Comparison of ENCODE assay signal across 9 mouse cellular contexts in genomic region chr15:96254356-96254755, GRCm38 (mm10). TPM values are rescaled to one million over a fixed set of nuclear protein-coding genes. Genes with fewer than 3 reads are reported as not detected.
DNase-seq lines count a peak whose midpoint lies in the region; ATAC-seq and TF ChIP-seq lines count a peak whose summit lies in the region.
"Had no signal": no experiment of that assay in that cellular context is flagged by ENCODE, and none has a peak within 500 bp of the region (broad histone marks: within the 10 kb centered on the region; RNA-seq: fewer than 3 reads in every experiment).

No protein-coding gene starts in this region.

- DNase-seq in heart, postnatal 36 days, result no peak
- peak; percentile 66 for DNase-seq in brain, embryonic 14.5 days (ENCODE audit: low read depth)
- peak; percentile 38 for DNase-seq in hindbrain, embryonic 10.5 days (ENCODE audit: low spot score)
- DNase-seq in midbrain, embryonic 11.5 days (ENCODE audit: low spot score, missing footprints), result peak; percentile 94
- no peak for DNase-seq in spleen, adult 12 weeks (ENCODE audit: low spot score)
- no peak for DNase-seq in layer of hippocampus, adult 9-10 months (ENCODE audit: low spot score)
- no peak for DNase-seq in gastrocnemius, postnatal 10 days

- no peak for TF ChIP-seq POLR2A in brain, embryonic 14.5 days (IDR thresholded peaks at IDR 0.05; ENCODE audit: borderline replicate concordance, extremely low read depth, insufficient read depth, insufficient read length, poor library complexity, severe bottlenecking)

- peak overlapping the region; percentile 54; the same call in 1 of the 2 replicates for H3K27ac ChIP-seq in heart, embryonic 13.5 days (replicated peaks)
- peak overlapping the region; percentile 60 for H3K27ac ChIP-seq in hindbrain, embryonic 10.5 days
- H3K27ac ChIP-seq in midbrain, embryonic 11.5 days (ENCODE audit: low read depth, low read length), result no peak overlapping the region

- ATAC-seq in heart, embryonic 13.5 days (ENCODE audit: extremely low read depth, insufficient number of reproducible peaks, low FRiP score, low TSS enrichment), result no peak
- peak; percentile 58; the same call in 1 of the 2 replicates for ATAC-seq in midbrain, embryonic 11.5 days (ENCODE audit: low FRiP score)

- under 1% methylated on average over 17 of the region's 17 CpGs for WGBS in heart, embryonic 13.5 days
- whole genome bisulfite sequencing in hindbrain, embryonic 10.5 days, result 2% methylated on average over 17 of the region's 17 CpGs
- 3% methylated on average over 17 of the region's 17 CpGs for WGBS in midbrain, embryonic 11.5 days

- H3K4me1 ChIP-seq in heart, embryonic 13.5 days, result peaks cover 16% of the 10 kb centered on the region
- peaks cover 18% of the 10 kb centered on the region for H3K4me1 ChIP-seq in hindbrain, embryonic 10.5 days (replicated peaks)
- H3K4me1 ChIP-seq in midbrain, embryonic 11.5 days (ENCODE audit: control insufficient read depth, insufficient read depth, low read length), result no peaks in the 10 kb centered on the region

- no peak for TF ChIP-seq CTCF in brain, embryonic 14.5 days (IDR thresholded peaks at IDR 0.05; ENCODE audit: borderline replicate concordance, extremely low read depth, insufficient read depth, insufficient read length)

- intact Hi-C loops in heart, postnatal 36 days (cut with DNase I), result no loop called here

- peak overlapping the region; percentile 71 for H3K4me2 ChIP-seq in heart, embryonic 13.5 days
- peak overlapping the region; percentile 44 for H3K4me2 ChIP-seq in midbrain, embryonic 11.5 days

- H3K27me3 ChIP-seq in heart, embryonic 13.5 days (replicated peaks), result no peaks in the 10 kb centered on the region
- no peaks in the 10 kb centered on the region for H3K27me3 ChIP-seq in hindbrain, embryonic 10.5 days (ENCODE audit: insufficient read depth, poor library complexity, severe bottlenecking)
- no peaks in the 10 kb centered on the region for H3K27me3 ChIP-seq in midbrain, embryonic 11.5 days (ENCODE audit: control insufficient read depth, insufficient read depth, low read length)
- H3K27me3 ChIP-seq: CH12.LX had no signal

- H3K36me3 ChIP-seq in heart, embryonic 13.5 days, result no peaks in the 10 kb centered on the region
- no peaks in the 10 kb centered on the region for H3K36me3 ChIP-seq in hindbrain, embryonic 10.5 days
- no peaks in the 10 kb centered on the region for H3K36me3 ChIP-seq in midbrain, embryonic 11.5 days (ENCODE audit: control insufficient read depth, insufficient read depth, low read length)

- H3K4me3 ChIP-seq in heart, embryonic 13.5 days, result peak overlapping the region; percentile 43
- peak overlapping the region; percentile 45 for H3K4me3 ChIP-seq in hindbrain, embryonic 10.5 days
- H3K4me3 ChIP-seq in midbrain, embryonic 11.5 days (ENCODE audit: low read depth, low read length), result peak overlapping the region; percentile 15

- peak overlapping the region; percentile 73 for H3K9ac ChIP-seq in heart, embryonic 13.5 days
- peak overlapping the region; percentile 26 for H3K9ac ChIP-seq in midbrain, embryonic 11.5 days (ENCODE audit: low read length)

- no peaks in the 10 kb centered on the region for H3K9me3 ChIP-seq in heart, embryonic 13.5 days
- no peaks in the 10 kb centered on the region for H3K9me3 ChIP-seq in hindbrain, embryonic 10.5 days
- no peaks in the 10 kb centered on the region for H3K9me3 ChIP-seq in midbrain, embryonic 11.5 days (ENCODE audit: control insufficient read depth, low read length)

RNA-seq across cellular contexts. Expression of gene Arid2, which starts 33.0 kb away (rescaled TPM):
- 12.1 and 14.1 TPM in 2 replicates for polyA plus RNA-seq in heart, embryonic 13.5 days (2015; fragmentation: Nextera tagmentation; extraction: Ambion mirVana)
- total RNA-seq in heart, postnatal 36 days (2021), result 10 to 100 TPM; 23.8 to 25.7 TPM
- polyA plus RNA-seq in brain, embryonic 14.5 days (2012; rRNA removed), result 34.8 and 44.2 TPM in 2 replicates
- 25.6 and 27.4 TPM in 2 replicates for polyA plus RNA-seq in hindbrain, embryonic 10.5 days (2016; fragmentation: Nextera tagmentation; extraction: Ambion mirVana)
- polyA plus RNA-seq in midbrain, embryonic 11.5 days (2014; fragmentation: Nextera tagmentation; extraction: Ambion mirVana), result 34.8 and 35.5 TPM in 2 replicates
- total RNA-seq in gastrocnemius, postnatal 10 days (2021), result 10 to 100 TPM; 26.6 to 30.9 TPM

Comparison
In these comparisons a context has a peak if more than half of its experiments do, and no peak if none do; other contexts are left out.
1. DNase-seq: peak in brain, embryonic 14.5 days (single experiment), hindbrain, embryonic 10.5 days (single experiment) and midbrain, embryonic 11.5 days (single experiment); none in heart, postnatal 36 days (0 of 2), spleen, adult 12 weeks (single experiment), layer of hippocampus, adult 9-10 months (single experiment) and gastrocnemius, postnatal 10 days (single experiment).
2. Peak in every context shown above with its lines, with median percentiles within 50 percentile points of each other: H3K4me3 ChIP-seq.